Mouse (Mus musculus): Measurements from ENCODE around the gene Galnt9.

- no peak for TF ChIP-seq CHD2 (IDR thresholded peaks at IDR 0.05; ENCODE audit: low read depth, low read length)
- TF ChIP-seq HCFC1 (IDR thresholded peaks at IDR 0.05; ENCODE audit: borderline replicate concordance, insufficient read depth, low read length): no peak
- TF ChIP-seq ZNF384 (IDR thresholded peaks at IDR 0.05; ENCODE audit: low read depth, low read length): no peak
These were observed 35.1 kb downstream of the Galnt9 start for GRCm38 (mm10) chr5:110579296-110579695.
